Mouse (Mus musculus): ENCODE data around the gene P2rx3. TPM values are rescaled to one million over a fixed set of nuclear protein-coding genes. Genes with fewer than 3 reads are reported as not detected.

Gene P2rx3
- polyA plus RNA-seq, 1 experiment from 2014 or later = 0.08 TPM

DNA sequence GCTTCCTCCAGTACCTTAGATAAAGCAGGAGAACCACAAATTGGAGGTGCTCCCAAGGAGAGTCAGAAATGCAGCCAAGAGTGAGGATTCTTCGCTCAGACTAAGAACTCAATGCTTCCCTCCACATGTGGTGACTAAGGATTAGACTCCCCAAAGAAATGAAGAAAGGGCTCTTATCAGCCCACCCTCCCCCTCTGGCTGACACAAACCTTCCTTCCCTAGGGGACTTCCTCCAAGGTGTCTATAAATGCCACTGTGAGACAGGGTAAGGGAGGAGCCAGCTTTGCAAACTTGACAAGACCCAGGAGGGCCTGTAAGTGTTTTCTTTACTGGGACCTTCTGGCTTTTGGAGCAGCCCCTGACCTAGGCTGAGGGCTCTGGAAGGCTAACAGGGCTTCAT lies 57.1 kb downstream of the P2rx3 start, which contains the start of gene Prg2:
Prg2 (plus strand) TSS at position 274 of the 400 bp plus-strand sequence.
- H3K27ac ChIP-seq (ENCODE audit: low read length) = no peak within 1 kb of the TSS
- WGBS = 63% methylated on average over 1 of the region's 1 CpGs
- no peaks in the 10 kb centered on the region for H3K36me3 ChIP-seq (ENCODE audit: insufficient read depth, low read length)
- no peak within 1 kb of the TSS for H3K9ac ChIP-seq (replicated peaks; ENCODE audit: low read depth)
- H3K27me3 ChIP-seq (replicated peaks; ENCODE audit: insufficient read depth, low read length) = no peaks in the 10 kb centered on the region
- TF ChIP-seq CTCF (IDR thresholded peaks at IDR 0.05) (no peak), EP300 (IDR thresholded peaks at IDR 0.05) (no peak)
- no peaks in the 10 kb centered on the region for H3K9me3 ChIP-seq (ENCODE audit: low read length)
- H3K4me1 ChIP-seq (ENCODE audit: insufficient read depth, low read depth, low read length) = no peaks in the 10 kb centered on the region
- no peak within 1 kb of the TSS for H3K4me3 ChIP-seq (ENCODE audit: low read depth, low read length)
- no peak for DNase-seq (ENCODE audit: low spot score)
- no peak for ATAC-seq
- no peak within 1 kb of the TSS for H3K4me2 ChIP-seq (replicated peaks; ENCODE audit: low read depth, low read length)

DNA sequence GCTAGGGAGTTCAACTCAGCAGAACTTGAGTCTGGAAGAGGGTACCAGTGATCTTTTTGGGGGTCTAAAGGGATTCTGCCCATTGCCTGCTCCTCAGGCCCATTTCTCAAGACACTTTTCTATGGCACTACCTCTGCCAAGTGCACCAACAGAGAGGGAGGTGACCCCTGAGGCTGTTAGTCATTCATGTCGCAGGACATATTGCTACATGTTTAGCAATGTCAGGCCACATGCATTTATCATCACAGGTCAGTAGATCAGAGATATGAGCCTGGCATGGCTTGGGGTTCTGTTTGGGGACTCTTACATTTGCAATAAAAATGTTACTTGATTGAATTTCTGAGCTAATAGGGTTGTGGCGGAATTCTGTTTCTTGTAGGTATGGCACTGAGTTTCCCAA lies 61.7 kb downstream of the P2rx3 start:
- H3K4me3 ChIP-seq (ENCODE audit: low read depth, low read length) = no peak overlapping the region
- ATAC-seq (no peak), DNase-seq (ENCODE audit: low spot score) (no peak)
- H3K9ac ChIP-seq (replicated peaks; ENCODE audit: low read depth) = no peak overlapping the region
- WGBS = 88% methylated on average over 2 of the region's 2 CpGs
- H3K36me3 ChIP-seq (ENCODE audit: insufficient read depth, low read length) = no peaks in the 10 kb centered on the region
- H3K27ac ChIP-seq (ENCODE audit: low read length) = no peak overlapping the region
- no peak for TF ChIP-seq CTCF (IDR thresholded peaks at IDR 0.05)
- no peak for TF ChIP-seq EP300 (IDR thresholded peaks at IDR 0.05)
- no peaks in the 10 kb centered on the region for H3K27me3 ChIP-seq (replicated peaks; ENCODE audit: insufficient read depth, low read length)
- no peaks in the 10 kb centered on the region for H3K4me1 ChIP-seq (ENCODE audit: insufficient read depth, low read depth, low read length)
- H3K9me3 ChIP-seq (ENCODE audit: low read length) = no peaks in the 10 kb centered on the region
- no peak overlapping the region for H3K4me2 ChIP-seq (replicated peaks; ENCODE audit: low read depth, low read length)

DNA sequence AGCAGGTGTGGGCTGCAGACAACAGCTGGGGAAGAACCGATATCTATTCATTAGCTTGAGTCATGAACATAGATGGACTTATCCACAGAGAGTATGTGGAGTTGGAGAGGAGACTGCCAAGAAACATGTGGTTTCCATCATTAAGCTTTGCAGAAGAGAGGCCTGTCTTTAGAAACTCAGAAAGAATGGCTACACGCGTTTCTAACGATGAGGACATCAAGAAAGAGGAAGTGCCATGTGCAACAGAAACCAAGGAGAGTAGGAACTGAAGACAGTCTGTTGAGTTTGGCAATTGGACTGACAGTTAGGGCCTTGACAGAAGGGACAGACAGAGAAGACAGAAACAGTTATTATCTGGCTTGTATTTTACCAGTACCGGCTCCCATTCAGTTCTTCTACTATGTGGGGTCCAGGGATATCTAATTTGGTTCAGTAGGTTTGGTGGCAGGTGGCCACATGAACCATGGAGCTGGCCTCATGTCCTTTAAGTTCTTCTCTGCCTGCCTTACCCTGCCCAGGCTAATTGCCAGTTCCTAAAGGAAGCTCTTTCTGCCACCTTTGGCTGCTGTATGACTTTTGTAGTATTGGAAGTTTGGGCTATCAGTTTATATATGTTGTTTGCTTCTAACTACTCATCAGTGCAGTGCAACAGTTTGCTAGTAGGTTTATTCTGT lies 69.8 kb downstream of the P2rx3 start:
- Histone ChIP-seq H3K4me1 (ENCODE audit: insufficient read depth, low read depth, low read length) (no peaks in the 10 kb centered on the region), H3K4me3 (ENCODE audit: low read depth, low read length) (no peak overlapping the region), H3K9ac (replicated peaks; ENCODE audit: low read depth) (no peak overlapping the region), H3K36me3 (ENCODE audit: insufficient read depth, low read length) (no peaks in the 10 kb centered on the region), H3K27me3 (replicated peaks; ENCODE audit: insufficient read depth, low read length) (no peaks in the 10 kb centered on the region), H3K27ac (ENCODE audit: low read length) (no peak overlapping the region), H3K9me3 (ENCODE audit: low read length) (no peaks in the 10 kb centered on the region), H3K4me2 (replicated peaks; ENCODE audit: low read depth, low read length) (no peak overlapping the region)
- TF ChIP-seq EP300 (IDR thresholded peaks at IDR 0.05) (no peak), CTCF (IDR thresholded peaks at IDR 0.05) (no peak)
- ATAC-seq (no peak), DNase-seq (ENCODE audit: low spot score) (peak; percentile 18)
- WGBS = 79% methylated on average over 5 of the region's 5 CpGs

DNA sequence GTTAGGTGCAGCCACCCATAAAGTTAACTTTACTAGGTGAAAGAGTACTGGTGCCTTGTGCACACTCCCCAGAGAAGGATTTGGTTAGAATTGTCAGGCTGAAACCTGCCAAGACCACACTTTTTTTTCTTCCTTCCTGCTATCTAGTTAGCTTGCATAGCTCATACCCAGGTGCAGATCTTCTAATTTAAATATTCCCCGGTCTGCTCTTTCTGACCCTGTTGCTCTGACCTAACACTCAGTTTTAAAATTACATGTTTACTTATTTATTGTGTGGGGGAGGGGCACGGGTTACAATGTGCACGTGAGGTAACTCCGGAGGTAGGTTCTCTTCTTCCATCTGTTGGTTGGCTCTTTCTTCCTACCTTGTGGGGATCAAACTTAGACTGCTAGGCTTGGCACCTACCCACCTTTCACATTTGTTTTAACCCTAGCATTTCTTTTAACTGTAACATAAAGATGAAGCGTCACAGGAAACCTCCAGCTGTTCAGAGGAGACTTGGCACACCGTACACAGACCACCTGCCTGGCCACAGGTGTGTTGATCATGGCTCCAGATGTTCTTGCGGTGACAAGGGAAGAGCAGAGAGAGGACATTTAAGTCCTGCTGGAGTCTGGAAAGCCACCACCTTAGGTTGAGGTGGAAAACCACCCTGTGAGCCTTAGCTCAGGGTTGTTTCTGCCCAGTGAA lies 73.0 kb downstream of the P2rx3 start:
- Histone ChIP-seq H3K9ac (replicated peaks; ENCODE audit: low read depth) (no peak overlapping the region), H3K4me2 (replicated peaks; ENCODE audit: low read depth, low read length) (no peak overlapping the region), H3K4me3 (ENCODE audit: low read depth, low read length) (no peak overlapping the region), H3K9me3 (ENCODE audit: low read length) (no peaks in the 10 kb centered on the region), H3K27me3 (replicated peaks; ENCODE audit: insufficient read depth, low read length) (no peaks in the 10 kb centered on the region), H3K4me1 (ENCODE audit: insufficient read depth, low read depth, low read length) (no peaks in the 10 kb centered on the region), H3K27ac (ENCODE audit: low read length) (no peak overlapping the region), H3K36me3 (ENCODE audit: insufficient read depth, low read length) (no peaks in the 10 kb centered on the region)
- WGBS = 88% methylated on average over 7 of the region's 7 CpGs
- no peak for TF ChIP-seq EP300 (IDR thresholded peaks at IDR 0.05)
- no peak for TF ChIP-seq CTCF (IDR thresholded peaks at IDR 0.05)
- ATAC-seq (no peak), DNase-seq (ENCODE audit: low spot score) (no peak)

DNA sequence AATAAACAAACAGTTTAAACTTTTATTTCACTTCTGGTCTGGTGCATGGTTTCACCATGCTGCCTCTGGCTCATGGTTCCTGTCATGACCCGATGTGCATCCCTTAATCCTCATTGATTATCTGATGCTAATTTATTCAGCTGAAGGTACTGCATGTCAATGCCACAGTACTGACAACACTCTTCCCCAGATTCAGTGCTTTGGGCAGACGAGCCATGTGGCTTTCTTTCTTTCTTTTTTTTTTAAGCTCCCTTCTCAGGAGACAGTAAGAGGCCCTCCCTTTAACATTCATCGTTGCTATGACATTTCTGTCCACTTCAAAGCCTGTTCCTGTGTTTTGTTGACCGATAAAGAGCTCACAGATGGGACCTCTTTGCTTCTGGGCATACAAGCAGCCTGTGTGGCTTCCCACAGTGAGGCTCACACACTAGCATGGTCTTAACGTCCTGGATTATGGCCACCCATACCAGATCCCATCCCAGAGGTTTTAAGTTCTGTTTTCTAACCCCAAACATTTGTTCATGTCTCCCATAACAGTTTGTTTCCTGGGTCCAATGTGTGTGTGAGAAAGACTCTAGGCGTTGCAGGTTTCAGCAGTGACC lies 74.3 kb downstream of the P2rx3 start:
- ATAC-seq (no peak), DNase-seq (ENCODE audit: low spot score) (no peak)
- WGBS = 41% methylated on average over 6 of the region's 6 CpGs

DNA sequence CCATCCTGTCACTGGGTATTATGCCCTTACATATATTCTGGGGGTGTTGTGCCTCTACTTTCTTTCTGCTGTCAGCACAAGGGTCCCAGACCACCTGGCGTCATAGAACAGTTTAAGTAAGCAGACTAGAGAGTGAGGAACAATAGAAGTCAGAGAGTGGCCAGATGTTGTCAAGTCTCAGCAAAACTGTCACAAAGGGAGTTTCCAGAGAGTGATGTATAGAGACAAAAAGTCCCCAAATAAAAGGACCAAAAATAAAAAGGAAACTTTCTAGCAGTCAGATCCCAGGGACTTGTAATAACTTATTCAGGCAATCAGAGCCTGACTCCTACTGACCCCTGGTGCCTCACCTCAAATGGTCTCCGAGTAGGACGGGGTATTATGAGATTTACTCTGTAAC lies 75.4 kb downstream of the P2rx3 start:
- H3K36me3 ChIP-seq (ENCODE audit: insufficient read depth, low read length) = peaks cover 17% of the 10 kb centered on the region; the same call in 1 of the 2 replicates

More for the DNA sequence above, 74.3 kb downstream of the P2rx3 start:
- Histone ChIP-seq H3K4me3 (ENCODE audit: low read depth, low read length) (no peak overlapping the region), H3K4me1 (ENCODE audit: insufficient read depth, low read depth, low read length) (no peaks in the 10 kb centered on the region), H3K9ac (replicated peaks; ENCODE audit: low read depth) (no peak overlapping the region), H3K9me3 (ENCODE audit: low read length) (no peaks in the 10 kb centered on the region), H3K36me3 (ENCODE audit: insufficient read depth, low read length) (peaks cover 9% of the 10 kb centered on the region; the same call in 1 of the 2 replicates), H3K27ac (ENCODE audit: low read length) (no peak overlapping the region), H3K27me3 (replicated peaks; ENCODE audit: insufficient read depth, low read length) (no peaks in the 10 kb centered on the region), H3K4me2 (replicated peaks; ENCODE audit: low read depth, low read length) (no peak overlapping the region)
- TF ChIP-seq CTCF (IDR thresholded peaks at IDR 0.05) (no peak), EP300 (IDR thresholded peaks at IDR 0.05) (no peak)

More for the DNA sequence above, 75.4 kb downstream of the P2rx3 start:
- no peak for ATAC-seq
- TF ChIP-seq EP300 (IDR thresholded peaks at IDR 0.05) = no peak
- no peak for TF ChIP-seq CTCF (IDR thresholded peaks at IDR 0.05)
- no peaks in the 10 kb centered on the region for H3K4me1 ChIP-seq (ENCODE audit: insufficient read depth, low read depth, low read length)
- 75% methylated on average over 3 of the region's 3 CpGs for WGBS
- H3K27me3 ChIP-seq (replicated peaks; ENCODE audit: insufficient read depth, low read length) = no peaks in the 10 kb centered on the region
- no peaks in the 10 kb centered on the region for H3K9me3 ChIP-seq (ENCODE audit: low read length)
- no peak overlapping the region for H3K4me3 ChIP-seq (ENCODE audit: low read depth, low read length)
- DNase-seq (ENCODE audit: low spot score) = no peak
- H3K4me2 ChIP-seq (replicated peaks; ENCODE audit: low read depth, low read length) = no peak overlapping the region
- H3K9ac ChIP-seq (replicated peaks; ENCODE audit: low read depth) = no peak overlapping the region
- H3K27ac ChIP-seq (ENCODE audit: low read length) = no peak overlapping the region
